Mouse (Mus musculus): ENCODE results near the gene Tedc1.

Tedc1 gene

DNA sequence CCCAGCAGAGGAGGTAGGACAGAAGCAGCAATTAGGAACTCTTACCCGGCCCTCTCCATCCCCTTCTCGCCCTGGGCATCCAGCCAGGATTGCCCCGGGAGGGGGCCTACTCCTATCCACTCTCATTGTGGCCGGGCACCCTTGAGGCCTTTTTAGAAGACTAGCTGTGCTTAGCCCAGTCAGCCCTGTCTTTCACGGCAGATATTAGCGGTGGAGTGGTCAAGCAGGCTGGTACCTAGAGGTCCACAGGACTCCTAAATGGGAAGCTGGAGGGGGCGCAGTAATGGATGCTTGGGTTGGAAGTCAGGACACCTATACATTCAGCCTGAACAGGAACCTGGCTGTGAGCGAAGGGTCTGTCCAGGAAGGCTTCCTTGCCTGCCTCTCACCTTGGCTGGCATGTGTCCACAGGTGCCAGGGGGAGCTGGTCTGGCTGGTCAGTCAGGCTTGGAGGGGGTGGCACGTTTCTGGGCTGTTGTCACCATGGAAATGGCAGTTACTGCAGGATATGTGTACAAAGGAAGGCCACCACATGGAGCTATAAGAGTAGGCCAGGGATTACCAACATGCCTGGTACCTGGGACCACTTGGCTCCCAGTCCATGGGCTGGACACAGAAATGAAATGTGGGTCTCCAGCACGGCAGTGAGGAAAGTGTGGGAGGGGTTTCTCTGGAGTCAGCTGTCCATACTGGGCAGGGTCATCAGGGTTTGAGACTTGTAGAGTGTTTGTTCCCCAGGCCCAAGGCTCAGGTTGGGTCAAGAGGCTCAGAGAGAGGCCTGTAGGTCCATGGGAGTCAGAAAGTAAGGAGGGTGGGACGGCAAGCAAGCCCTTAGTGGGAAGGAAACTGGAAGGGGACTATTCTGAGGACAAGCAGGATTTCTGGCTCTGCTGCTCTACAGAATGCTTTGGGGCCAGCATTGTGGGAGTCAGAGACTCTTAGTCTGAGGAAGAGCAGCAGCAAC, 17.0 kb upstream of the Tedc1 start:
- peak; percentile 43 for DNase-seq (ENCODE audit: low spot score)

DNA sequence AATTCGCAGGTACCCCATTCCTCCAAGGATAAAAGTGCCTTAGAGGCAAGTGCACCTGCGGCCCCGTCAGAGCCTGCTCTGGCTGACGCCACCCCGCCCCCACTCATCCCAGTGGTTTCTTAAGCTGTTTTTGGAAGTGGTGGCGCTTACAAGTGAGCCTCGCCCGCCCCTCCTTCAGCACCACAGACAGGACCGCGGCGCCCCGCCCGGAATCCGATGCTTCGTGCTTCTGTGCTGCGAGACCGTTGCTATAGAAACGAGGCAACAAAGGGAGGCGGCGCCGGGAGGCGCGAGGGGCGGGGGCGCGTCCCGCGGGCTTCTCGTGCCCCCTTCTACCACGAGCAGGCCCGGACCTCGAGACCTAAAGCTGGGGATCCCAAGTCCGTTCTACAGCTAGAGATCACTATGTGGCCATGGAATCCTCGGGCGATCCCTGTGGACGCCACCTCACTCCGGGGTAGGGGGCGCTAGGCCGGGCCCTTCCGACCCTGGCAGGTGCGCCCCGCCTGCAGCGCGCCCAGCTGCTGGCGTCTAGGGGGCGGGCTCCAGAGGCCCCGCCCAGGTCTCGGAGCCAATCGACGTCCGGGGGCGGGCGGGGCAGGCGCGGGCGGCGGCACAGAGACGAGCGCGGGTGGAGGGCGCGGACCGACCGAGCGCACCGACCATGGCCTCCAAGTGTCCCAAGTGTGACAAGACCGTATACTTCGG, 16.2 kb upstream of the Tedc1 start, which contains the start of gene Crip2:
Crip2 (plus strand) TSS at position 329 of the 708 bp plus-strand sequence.
- DNase-seq (ENCODE audit: low spot score): peak; percentile 89

DNA sequence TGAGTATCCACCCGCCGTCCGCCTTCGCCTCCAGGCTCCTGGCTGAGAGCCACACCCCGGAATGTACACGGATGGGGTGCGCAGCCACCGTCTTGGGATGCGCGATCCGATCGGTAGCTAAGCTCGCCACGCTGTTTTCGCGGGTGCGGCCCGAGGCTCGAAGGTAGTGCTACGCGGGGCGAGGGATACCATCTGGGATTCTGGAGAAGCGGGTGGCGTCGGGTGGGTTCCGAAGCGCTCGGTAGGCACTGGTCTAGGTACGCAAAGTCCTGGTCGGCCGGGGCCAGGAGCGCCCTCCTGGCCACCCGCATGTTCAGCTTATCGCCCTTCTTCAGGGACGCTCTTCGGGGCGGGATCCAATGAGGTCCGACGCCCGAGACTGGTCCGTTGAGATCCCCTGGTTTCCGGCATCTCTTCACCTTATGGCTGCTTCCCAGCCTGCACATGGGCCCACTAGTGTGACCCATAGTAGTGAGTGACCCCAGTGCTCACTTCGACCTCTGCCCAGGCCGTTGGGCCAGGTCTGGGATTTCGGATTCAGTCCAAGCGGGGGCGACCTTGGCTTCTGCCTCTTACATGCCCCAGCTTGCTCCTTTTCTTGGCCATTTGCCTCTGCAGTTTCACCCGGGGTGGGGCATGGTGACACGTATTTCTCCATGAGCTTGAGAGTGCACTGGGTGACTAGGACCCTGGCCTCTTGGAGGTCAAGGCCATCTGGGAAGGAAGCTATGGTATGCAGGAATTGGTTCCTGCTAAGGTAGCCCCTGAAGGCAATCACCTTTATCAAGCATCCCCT, 15.4 kb upstream of the Tedc1 start:
- peak; percentile 39 for DNase-seq (ENCODE audit: low spot score)

DNA sequence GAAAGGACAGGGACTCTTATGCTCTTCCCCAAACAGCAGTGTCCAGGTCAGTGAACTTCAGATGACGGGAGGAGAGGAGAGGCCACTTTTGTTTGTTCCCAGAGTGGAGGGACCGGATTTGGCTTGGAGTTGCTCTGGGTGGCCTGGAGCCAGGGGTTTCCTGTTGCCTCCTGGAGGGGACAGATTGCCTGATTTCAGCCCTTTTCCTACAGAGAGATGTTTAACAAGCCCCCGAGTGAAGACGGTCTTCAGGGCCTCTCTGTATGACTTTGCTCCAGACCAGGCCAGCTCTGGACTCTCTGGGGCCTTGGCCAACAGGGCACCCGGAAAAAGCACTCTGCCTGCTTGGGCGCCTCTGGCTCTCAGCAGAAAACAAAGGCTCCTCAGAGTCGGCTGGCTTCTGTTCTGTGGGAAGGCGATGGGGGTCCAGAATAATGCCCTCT, 14.7 kb upstream of the Tedc1 start:
- DNase-seq (ENCODE audit: low spot score): peak; percentile 41

DNA sequence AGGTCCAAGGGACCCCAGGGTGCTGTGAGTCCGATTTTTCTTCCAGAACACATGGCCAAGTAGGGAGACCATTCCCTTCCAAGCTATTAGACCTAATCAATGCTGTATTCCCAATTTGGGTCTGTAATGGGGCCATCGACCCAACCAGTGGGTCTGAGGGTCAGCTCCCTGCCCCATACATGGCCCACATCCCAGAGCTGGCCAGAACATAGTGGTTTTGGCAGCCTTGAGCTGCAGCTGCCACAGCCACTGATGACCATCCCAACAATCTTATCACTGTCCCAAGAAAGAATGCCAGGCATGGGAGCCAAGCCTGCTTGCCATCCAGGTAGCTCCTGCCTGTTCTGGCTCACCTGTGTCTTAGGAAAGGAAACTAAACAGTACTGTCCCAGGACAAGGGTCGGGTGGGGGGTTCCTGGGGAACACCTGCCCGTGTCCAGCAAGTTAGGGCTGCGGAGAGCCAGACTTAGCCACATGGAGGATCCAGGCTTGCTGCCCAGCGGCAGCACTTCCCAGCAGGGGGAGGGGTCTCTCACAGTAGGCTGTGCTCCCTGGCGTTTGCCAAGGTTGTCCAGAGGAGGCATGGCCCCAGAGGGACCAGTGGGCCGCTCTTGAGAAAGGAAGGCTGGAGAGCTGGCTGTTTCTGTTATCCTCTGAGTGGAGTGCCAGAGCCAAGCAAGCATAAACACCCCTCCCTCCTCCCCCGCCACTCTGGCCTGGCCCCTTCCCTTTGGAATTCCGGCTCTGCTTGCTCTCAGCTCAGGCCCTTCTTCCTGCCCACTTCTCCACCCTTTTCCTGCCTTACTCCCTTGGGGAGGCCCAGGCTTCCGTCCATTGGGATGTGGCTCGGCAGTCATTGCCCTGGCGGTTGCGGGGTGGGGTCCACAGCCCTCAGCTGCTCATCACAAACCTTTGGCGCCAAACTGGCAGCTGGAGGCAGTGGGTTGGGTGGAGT, 13.9 kb upstream of the Tedc1 start:
- DNase-seq (ENCODE audit: low spot score): peak; percentile 71

DNA sequence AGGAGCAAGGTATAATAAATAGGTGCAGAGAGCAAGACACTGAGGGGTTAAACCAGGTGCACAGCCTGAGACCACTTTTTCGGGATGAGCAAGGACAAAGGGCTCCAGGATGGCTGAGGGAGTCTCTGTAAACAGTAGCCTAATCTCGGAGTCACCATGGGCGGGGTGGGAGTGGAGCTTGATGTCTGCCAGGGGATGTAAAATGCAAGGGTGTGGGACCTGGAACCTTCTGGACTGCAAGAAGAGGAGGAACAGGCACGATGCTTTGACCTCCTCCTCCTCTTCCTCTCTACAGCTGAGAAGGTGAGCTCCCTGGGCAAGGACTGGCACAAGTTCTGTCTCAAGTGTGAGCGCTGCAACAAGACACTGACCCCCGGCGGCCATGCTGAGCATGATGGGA, 13.1 kb upstream of the Tedc1 start:
- DNase-seq (ENCODE audit: low spot score): no peak

DNA sequence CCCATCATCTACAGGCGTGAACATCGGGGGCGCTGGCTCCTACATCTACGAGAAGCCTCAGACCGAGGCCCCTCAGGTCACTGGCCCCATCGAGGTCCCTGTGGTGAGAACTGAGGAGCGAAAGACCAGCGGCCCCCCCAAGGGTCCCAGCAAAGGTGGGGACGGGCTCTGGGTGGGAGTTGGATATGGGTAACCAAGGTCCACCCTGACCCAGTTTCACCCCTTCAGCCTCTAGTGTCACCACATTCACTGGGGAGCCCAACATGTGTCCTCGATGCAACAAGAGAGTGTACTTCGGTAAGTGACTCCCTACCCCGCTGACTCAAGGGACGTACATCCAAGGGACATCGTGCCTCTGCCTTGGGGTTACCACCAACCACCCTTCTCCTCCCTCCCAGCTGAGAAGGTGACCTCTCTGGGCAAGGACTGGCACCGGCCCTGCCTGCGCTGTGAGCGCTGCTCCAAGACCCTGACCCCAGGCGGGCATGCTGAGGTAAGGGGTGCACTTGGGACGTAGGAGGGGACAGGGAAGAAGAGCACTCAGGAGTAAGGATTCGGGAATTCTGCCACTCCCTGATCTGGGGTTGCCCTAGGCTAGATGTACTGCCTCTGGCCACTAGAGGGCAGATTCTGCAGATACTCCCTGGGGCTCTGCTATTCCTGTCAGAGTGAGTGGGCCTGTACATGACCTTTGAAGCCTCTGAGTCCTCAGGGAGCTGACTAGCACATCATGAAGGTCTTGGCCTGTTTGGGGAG, 12.0 kb upstream of the Tedc1 start:
- DNase-seq (ENCODE audit: low spot score): no peak

DNA sequence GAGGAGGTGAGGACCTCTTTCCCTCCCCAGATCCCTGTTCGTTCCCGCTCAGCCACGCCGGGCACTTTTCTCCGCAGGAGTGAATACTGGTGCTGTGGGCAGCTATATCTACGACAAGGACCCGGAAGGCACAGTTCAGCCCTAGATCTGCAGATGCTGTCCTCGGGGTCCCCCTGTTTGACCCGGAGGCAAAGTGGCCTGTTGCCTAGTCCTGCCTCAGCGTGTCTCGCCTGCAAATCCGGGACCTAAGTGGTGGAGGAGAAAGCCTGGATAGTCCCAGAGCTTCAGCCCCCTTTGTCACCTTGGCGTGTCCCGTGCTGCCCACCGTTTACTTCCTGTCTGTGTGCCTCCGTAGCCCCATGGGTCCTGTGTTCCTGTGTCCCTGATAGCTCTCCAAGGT, 11.3 kb upstream of the Tedc1 start:
- no peak for DNase-seq (ENCODE audit: low spot score)

DNA sequence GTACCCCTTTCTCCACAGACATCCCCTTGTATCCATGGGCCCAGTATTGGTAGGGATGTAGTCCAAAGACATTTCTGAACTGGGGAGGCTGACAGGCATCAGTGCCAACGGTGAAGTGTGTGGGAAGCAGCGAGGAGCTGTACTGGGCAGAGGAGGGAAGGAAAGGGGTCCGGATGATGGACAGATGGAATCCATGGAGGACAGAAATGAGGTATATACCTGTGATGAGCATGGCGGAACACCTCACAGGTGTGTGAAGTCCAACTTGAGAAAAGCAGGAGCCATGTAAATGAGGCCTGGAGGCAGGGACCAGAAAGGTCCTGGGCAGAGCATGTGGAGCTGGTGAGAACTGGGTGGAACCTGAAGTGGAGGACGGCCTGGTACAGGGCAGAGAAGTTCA, 10.6 kb upstream of the Tedc1 start:
- DNase-seq (ENCODE audit: low spot score): no peak

DNA sequence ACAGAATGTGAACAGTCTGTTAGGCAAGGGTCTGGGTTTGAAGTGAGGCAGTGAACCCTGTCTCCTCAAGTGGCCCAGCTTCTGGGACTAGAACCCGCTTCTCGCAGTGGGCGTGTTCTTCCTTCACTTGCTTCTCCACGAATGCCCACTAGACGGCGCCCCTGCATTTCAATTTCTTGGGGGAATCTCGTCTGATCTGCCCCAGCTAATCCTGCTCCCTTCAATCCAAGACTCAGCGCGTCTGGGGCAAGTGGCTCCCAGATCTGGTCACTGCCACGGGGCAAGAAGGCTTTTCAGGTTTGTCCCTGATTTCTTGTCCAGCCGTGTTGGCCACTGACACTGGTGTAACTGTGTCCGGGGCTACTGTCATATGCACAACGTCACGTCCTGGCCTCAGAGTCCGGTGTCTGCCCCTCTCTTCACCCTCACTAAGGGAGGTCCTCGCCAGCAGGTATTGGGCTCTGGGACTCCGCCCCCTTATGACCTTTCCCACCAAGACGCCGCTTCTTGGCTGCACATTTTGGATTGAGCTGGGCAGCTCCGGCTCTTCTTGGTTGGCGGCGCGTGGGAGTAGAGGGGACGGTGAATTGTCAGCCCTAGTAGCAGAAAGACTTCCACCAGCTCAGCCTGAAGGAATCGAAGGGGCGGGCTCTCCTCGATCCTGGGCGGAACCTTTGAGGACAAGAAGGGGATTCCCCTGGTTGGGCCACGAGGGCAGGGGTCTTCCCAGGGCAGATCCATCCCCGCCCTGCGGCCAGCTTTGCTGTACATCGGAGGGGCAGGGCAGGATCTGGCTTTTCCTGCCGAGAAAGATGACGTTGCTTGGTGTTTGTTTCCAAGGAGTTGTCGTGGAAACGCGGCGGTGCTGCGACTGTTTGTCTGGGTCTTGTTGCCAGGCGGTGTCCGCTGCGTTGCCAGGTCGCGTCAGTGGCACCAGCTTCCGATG, 9.8 kb upstream of the Tedc1 start, which contains the start of gene Crip1:
Crip1 (plus strand) TSS at position 205 of the 946 bp plus-strand sequence.
- peak; percentile 84 for DNase-seq (ENCODE audit: low spot score)

DNA sequence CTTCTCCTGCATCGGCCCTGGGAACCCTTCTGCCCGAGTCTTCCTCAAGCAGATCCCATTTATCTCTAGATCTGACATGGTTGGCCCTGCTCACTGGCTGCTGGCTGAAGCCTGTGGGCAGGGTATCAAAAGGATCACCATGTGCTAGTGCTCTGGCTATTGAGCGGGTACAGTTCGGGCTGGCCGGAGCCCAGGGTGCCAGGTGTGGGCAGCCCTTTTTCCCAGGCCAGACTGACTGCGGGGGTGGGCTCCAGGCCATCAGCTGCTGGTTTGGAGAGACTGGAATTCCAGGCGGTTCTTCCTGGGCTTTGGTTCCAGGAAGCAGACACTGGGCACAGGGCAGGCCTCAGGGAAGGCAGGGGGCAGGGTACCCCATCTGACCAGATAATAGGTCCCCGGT, 8.7 kb upstream of the Tedc1 start:
- DNase-seq (ENCODE audit: low spot score): peak; percentile 41

DNA sequence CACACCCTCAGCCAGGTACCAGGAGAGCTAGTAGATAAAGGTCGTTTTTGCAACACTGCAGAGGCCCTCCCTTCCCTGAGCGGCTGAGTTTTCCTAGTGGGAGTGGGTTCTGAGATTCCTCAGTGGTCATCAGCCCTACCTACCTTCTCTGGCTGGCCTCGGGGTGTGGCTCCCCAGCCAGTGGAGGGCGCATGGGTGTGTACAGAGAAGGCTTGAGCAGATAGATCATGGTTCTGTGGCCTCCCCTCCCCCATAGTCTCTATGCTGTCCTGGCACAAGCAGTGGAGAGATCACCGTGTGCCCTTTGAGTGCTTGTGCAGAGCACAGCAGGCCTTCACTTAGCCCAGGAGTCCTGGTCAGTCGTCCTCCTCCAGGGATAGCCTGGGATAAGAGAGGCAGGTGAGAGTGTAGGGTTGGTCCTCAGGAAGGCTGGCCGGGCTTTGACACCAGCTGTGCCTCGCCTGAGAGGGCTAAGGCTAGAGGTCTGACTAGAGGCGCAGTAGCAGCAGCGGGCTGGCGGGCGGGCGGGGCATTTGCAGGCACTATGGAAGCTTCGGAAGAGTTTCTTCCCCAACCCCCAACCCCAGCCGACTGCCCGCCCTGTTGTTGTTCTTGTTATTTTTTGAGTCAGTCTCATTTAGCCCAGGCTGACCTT, 7.7 kb upstream of the Tedc1 start:
- no peak for DNase-seq (ENCODE audit: low spot score)

DNA sequence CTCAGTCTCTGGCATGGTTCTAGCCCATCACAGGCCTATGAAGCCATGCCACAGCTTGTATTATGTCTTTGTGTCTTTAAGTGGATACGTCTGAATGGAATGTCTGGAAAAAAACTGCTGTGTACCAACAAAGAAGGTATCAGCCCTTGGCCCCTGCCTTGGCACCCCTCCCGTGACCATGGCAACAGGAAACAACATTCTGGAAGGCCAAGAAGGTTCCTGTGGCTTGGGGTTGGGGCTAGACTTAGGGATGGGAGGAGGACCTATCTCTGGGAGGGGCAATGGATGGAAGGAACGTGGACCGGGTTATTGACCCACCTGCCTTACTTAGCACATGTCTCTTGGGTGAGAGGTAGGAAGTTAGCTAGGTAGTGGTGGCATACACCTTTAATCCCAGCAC, 6.9 kb upstream of the Tedc1 start:
- DNase-seq (ENCODE audit: low spot score): no peak

DNA sequence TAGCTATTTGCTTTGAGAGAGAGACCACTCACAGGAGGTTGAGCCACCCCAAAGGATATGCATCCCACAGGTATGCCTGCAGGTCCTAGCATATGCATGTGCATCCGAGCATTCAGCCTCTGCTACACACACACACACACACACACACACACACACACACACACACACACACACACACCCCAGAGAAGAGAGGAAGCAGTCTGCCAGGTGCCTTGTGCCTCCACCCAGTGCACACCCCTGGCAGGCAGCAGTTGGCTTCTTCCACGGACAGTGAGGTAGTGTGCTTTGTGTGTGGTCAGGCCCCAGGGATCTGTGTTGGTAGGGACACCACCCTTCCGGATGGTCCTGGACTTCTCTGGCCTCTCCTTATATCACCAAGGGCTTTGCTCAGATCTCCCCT, 6.3 kb upstream of the Tedc1 start:
- DNase-seq (ENCODE audit: low spot score): no peak

DNA sequence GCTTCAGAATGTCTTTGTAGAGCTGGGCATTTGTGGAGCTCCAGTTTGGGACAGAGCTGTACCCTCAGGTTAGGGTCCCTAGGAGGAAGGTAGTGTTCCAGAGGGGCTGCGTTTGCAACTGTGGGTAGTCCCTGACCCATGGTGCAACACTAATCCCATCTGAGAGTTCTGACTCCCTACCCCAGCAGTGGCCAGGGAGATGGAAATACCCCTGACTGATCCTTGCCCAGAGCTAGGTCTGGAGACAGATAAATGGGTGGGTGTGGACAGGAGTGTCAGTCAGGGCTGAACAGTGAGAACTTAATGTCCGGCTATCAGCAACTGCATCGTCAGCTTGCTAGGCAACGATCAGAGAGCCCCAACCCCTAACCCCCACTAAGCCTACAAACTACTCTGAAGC, 5.6 kb upstream of the Tedc1 start:
- no peak for DNase-seq (ENCODE audit: low spot score)

DNA sequence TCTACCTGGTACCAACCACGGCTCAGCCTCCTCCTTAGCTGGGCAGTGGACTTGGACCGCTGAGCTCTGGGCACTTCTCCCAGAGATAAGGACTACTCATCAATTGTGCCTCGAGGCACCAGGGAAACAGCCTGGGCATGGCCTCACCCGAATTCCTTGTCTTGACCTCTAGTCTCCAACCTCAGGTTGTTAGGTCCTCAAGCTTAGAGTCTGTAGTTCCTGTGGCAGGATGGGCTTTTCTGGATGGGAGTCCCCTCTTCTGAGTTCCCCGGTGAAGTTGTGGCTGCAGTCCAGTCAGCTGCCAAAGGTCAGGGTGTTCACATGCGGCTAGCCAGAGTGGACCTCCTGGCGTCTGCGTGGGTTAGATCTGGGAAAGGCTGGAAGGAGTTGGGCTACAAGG, 5.2 kb upstream of the Tedc1 start:
- no peak for DNase-seq (ENCODE audit: low spot score)

DNA sequence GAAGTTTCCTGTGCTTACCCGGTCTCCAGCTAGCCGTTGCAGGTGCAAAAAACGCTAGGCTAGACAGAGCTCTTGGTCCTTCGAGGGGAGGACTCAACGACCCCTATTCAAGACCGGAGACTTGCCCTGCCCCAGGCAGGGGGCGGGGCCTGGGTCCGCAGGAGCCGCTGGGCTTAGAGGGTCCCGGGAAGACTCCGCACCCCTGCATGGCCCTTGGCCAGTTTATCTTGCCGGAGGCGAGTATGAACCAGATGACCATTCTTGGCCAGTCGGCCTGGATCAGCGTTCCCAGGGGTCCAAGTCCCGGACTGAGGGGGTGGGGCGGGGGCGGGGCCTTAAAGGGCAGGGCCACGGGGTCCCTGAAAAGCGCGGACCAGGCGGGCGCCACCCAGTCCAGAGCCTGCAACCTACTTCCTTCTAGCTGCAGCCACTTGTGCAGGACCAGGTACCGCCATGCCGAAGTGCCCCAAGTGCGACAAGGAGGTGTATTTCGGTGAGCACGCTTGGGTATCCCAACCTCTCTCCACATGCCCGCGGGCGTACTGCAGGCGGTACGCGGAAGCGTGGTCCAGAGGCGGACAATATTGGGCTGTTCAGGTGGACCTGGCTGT, 4.5 kb upstream of the Tedc1 start:
- peak; percentile 61 for DNase-seq (ENCODE audit: low spot score)

DNA sequence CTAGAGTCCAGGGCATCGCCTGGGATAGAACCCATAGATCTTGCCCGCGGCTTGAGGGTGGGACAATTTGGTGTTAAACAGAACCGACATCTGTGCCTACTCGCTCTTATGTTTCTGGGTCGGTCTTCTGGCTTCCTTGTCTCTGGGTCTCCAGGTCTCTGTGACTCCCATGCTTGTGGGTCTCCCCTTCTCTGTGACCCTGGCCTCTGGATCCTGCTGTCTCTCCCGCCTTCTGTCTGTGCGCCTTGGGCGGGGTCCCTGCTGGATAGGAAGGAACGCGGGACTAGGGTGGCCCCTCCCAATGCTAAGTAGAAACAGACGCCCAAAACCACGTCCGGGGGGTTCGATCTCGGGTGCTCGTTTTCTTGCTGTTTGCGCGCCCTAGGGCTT, 4.0 kb upstream of the Tedc1 start:
- no peak for DNase-seq (ENCODE audit: low spot score)

Data from ovary, postnatal 36 days (tissue).